Mouse (Mus musculus) granulocyte monocyte progenitor cell, adult 5-6 weeks (primary cell): Measurements from ENCODE around the gene Mslnl. TPM values are rescaled to one million over a fixed set of nuclear protein-coding genes. Genes with fewer than 3 reads are reported as not detected.
A peak's percentile ranks its signal among the peaks of the same experiment; 100 is the strongest.

Source experiments
- ATAC-seq: replicated peaks from 2 replicates; pipeline ENCODE4 v1.8.0; 2016; ENCODE audit warnings: mild to moderate bottlenecking, moderate TSS enrichment, inconsistent platforms; ENCODE audit not compliant: poor library complexity, severe bottlenecking
- total RNA-seq, 2 experiments: library from RNA; stranded (forward) in 1 of 2; stranded (reverse) in 1 of 2; fragments of 200-712, 200-1000 nt in 1 of 2; fragments of >200 nt in 1 of 2; fragmentation: Nextera tagmentation in 1 of 2; gene quantifications; 2 replicates each; pipeline ENCODE4 v1.2.3; 2014 to 2017

The Mslnl gene
- total RNA-seq, 2 experiments from 2014 or later, result not detected

- ATAC-seq, result no peak
Measured at GRCm38 (mm10) chr17:25783086-25783485, 47.2 kb downstream of the Mslnl start.

DNA sequence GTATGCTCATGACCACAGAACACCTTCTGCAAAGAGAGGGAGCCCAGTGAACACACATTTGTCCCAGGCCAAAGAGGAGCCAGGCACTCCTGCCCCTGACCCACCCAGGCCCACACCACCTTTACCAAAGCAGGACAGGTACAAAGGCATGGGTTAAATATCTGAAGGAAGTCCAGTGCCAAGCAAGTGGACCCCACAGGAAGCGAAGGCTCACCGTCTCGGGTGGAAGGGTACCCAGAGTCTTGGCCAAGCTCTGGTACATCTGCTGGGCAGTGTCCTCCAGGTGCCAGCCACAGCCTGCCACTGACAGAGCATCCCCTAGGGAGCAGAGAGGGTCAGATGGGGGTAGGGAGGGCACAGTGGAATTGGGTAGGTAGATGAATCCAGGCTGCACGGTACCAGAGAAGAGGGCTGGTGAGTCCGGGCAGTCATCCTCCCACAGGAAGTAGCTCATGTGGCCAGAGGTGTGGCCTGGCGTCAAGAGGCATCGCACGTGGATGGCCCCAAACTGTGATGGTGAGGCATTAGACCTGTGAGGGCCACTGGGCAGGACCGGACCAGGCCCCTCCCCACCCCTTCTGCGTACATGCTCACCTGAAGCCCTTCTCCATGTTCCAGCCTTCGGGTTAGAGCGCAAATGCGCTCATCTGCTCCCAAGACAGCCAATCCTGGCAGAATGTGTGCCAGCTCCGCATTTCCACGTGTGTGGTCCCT is 48.2 kb downstream of the Mslnl start:
- ATAC-seq, result no peak

DNA sequence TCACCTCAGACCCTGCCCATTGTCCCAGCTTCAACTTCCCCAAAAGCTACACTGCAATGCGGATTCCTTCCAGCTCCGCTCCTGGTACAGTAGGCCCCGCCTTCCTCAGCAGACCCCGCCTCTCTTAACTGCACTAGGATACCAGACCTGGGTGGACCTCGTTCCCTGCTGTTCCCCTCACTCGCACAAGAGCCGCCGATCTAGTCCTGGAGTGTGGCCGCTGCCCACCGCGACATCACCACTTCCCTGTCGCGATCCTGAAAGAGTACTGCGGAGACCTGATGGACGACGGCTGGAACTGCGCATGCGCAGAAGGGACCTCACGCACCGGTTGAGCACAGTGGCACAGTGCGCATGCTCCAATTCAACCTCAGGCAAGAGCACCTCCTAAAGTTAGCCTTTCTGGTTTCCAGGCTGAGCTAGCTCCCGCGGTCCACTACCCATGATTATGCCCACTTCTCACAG is 49.5 kb downstream of the Mslnl start, which contains the start of gene Haghl:
TSS of gene Haghl (minus strand) at position 393 of the 465 bp plus-strand sequence.
- ATAC-seq, result peak; percentile 87

DNA sequence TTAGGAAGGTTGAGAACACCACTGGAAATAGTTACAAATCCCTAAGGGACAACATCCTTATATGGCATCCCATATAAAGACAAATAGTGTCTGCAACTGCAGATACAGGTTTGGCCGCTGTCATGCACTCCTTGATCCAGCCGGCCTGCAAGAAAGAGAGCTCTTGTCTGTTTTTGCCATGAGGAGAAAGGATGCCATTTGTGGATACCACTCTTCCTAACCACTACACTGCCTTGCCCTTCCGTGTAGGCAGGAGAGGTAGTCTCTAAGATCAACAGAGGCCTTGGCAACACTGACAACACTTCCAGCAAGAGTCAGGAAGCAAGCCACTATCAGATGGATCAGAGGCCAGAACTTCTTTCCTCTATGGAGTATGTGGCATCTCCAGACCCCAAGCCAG is 50.4 kb downstream of the Mslnl start, which contains the start of gene Ccdc78:
TSS of gene Ccdc78 (plus strand) at position 301 of the 400 bp plus-strand sequence.
- no peak for ATAC-seq

DNA sequence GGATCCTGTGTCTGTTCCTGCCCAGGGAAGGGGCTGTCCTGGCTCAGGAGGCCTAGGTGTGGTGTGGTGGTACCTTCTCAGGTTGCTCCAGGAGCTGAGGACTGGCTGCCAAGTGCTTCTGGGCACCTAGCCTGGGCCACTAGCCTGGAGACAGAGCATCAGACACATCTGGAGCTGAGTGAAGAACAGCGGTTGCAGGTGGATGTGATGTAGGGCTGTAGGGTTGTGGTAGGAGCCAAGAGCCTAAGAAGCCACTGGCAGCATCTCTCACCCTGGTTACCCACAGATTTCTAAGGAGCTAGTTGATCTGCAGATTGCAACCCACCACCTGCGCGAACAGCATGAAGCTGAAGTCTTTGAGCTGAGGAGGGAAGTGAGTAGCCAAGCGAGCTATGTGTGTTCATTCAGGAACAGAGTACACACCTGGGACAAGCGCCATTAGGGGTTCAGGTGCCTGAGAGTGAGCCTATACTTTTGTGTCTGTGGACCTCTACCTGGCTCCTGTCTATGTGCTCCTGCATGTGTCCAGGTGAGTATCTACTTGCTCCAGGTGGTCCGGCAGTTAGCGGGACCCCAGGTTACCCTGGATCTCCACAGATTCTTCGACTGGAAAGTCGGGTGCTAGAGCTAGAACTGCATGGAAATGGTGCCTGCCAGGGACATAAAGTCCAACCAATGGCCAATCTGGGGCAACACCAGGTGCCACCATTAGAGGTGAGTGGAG is 51.1 kb downstream of the Mslnl start:
- no peak for ATAC-seq

GRCm38 (mm10) chr17:25791320-25791842 is 55.5 kb downstream of the Mslnl start:
- no peak for ATAC-seq

- ATAC-seq, result peak; percentile 63
Measured at GRCm38 (mm10) chr17:25791843-25792527, 56.1 kb downstream of the Mslnl start.

GRCm38 (mm10) chr17:25792615-25793014 is 56.8 kb downstream of the Mslnl start, which contains the start of gene Fam173a:
Fam173a (minus strand) TSS chr17:25792901.
- ATAC-seq, result peak; percentile 44

DNA sequence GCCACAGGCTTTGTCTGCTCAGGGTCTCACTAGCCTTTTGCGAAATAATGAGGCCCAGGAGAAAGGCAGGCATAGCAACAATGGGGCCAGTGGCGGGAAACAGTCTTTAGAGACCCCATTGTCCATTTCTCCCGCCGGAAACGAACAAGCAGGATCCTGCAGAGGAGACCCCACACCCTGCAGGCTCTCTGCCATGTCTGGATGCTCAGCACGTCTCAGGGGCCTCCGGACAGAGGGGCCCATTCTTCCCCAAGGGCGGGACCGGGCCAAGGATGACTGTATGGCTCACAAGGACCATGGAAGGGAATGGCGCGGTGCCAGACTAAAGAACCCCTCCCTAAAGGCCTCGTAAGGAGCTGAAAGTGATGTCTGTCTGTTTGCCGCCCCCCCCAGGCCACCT is 58.4 kb downstream of the Mslnl start:
- no peak for ATAC-seq

- no peak for ATAC-seq
Measured at GRCm38 (mm10) chr17:25794998-25795397, 59.2 kb downstream of the Mslnl start.

- no peak for ATAC-seq
Measured at GRCm38 (mm10) chr17:25795609-25796092, 59.8 kb downstream of the Mslnl start, which contains the start of gene AC134908.4. AC134908.4 (minus strand) TSS chr17:25795659.

- no peak for ATAC-seq
Measured at GRCm38 (mm10) chr17:25796211-25796771, 60.4 kb downstream of the Mslnl start.

DNA sequence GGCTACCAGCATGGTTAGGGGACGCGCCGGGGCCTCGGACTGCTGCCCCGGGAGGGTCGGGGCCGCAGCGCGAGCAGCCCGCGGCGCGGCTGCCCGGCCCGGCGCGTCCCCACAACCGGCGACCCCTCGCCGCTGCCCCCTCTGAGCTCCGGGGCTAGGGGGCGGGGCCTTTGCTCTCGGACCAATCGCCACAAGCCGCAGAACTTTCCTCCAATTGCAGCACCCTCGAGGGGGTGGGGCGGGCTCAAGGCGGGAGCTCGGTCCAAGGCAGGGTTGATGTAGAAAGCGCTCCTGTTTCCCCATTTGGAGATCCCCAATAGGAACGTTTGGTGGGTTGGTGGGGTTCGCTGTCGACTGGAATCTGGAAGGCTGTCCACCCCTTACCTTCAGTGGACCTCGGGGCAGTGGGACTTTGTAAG is 61.1 kb downstream of the Mslnl start, which contains the start of gene Metrn:
TSS of gene Metrn (minus strand) at position 186 of the 419 bp plus-strand sequence.
- ATAC-seq, result peak; percentile 83

Other genes starting within 250 kb of the Mslnl start
- gene Sstr5, start 238.8 kb upstream of the Mslnl start, total RNA-seq (2014; fragmentation: Nextera tagmentation), result not detected in 2 replicates
- not detected in 2 replicates for gene Sstr5, start 238.8 kb upstream of the Mslnl start, total RNA-seq (2017)
- gene Sox8, start 165.4 kb upstream of the Mslnl start, total RNA-seq (2014; fragmentation: Nextera tagmentation), result 1.1 TPM in 1 of 2 replicates, not detected in the other
- gene Sox8, start 165.4 kb upstream of the Mslnl start, total RNA-seq (2017), result not detected in 2 replicates
- 34.0 and 36.8 TPM in 2 replicates for gene Lmf1, start 157.0 kb upstream of the Mslnl start, total RNA-seq (2014; fragmentation: Nextera tagmentation)
- gene Lmf1, start 157.0 kb upstream of the Mslnl start, total RNA-seq (2017), result 6.9 and 10.7 TPM in 2 replicates
- not detected in 2 replicates for gene Gng13, start 18.9 kb upstream of the Mslnl start, total RNA-seq (2014; fragmentation: Nextera tagmentation)
- gene Gng13, start 18.9 kb upstream of the Mslnl start, total RNA-seq (2017), result not detected in 2 replicates
- gene Chtf18, start 8.6 kb upstream of the Mslnl start, total RNA-seq (2014; fragmentation: Nextera tagmentation), result 16.8 and 29.8 TPM in 2 replicates
- 17.0 and 22.4 TPM in 2 replicates for gene Chtf18, start 8.6 kb upstream of the Mslnl start, total RNA-seq (2017)
- gene Rpusd1, start 8.4 kb upstream of the Mslnl start, total RNA-seq (2014; fragmentation: Nextera tagmentation), result 10.9 and 15.6 TPM in 2 replicates
- 4.2 and 6.6 TPM in 2 replicates for gene Rpusd1, start 8.4 kb upstream of the Mslnl start, total RNA-seq (2017)
- gene Msln, start 18.3 kb downstream of the Mslnl start, total RNA-seq (2014; fragmentation: Nextera tagmentation), result not detected in 2 replicates
- gene Msln, start 18.3 kb downstream of the Mslnl start, total RNA-seq (2017), result not detected in 2 replicates
- 22.8 and 23.5 TPM in 2 replicates for gene Narfl, start 37.7 kb downstream of the Mslnl start, total RNA-seq (2014; fragmentation: Nextera tagmentation)
- gene Narfl, start 37.7 kb downstream of the Mslnl start, total RNA-seq (2017), result 15.0 and 17.4 TPM in 2 replicates
- gene Haghl, start 49.6 kb downstream of the Mslnl start, total RNA-seq (2014; fragmentation: Nextera tagmentation), result 24.1 and 27.6 TPM in 2 replicates
- 13.8 and 19.4 TPM in 2 replicates for gene Haghl, start 49.6 kb downstream of the Mslnl start, total RNA-seq (2017)
- gene Ccdc78, start 50.5 kb downstream of the Mslnl start, total RNA-seq (2014; fragmentation: Nextera tagmentation), result 0.45 TPM in 1 of 2 replicates, not detected in the other
- 0.52 TPM in 1 of 2 replicates, not detected in the other for gene Ccdc78, start 50.5 kb downstream of the Mslnl start, total RNA-seq (2017)
- 85.3 and 92.7 TPM in 2 replicates for gene Fam173a, start 56.9 kb downstream of the Mslnl start, total RNA-seq (2014; fragmentation: Nextera tagmentation)
- gene Fam173a, start 56.9 kb downstream of the Mslnl start, total RNA-seq (2017), result 31.9 and 43.1 TPM in 2 replicates
- not detected in 2 replicates for gene AC134908.4, start 59.6 kb downstream of the Mslnl start, total RNA-seq (2014; fragmentation: Nextera tagmentation)
- gene AC134908.4, start 59.6 kb downstream of the Mslnl start, total RNA-seq (2017), result not detected in 2 replicates
- 15.8 and 23.3 TPM in 2 replicates for gene Metrn, start 61.1 kb downstream of the Mslnl start, total RNA-seq (2014; fragmentation: Nextera tagmentation)
- gene Metrn, start 61.1 kb downstream of the Mslnl start, total RNA-seq (2017), result 33.5 and 64.4 TPM in 2 replicates
- gene Fbxl16, start 73.0 kb downstream of the Mslnl start, total RNA-seq (2014; fragmentation: Nextera tagmentation), result not detected in 2 replicates
- not detected in 2 replicates for gene Fbxl16, start 73.0 kb downstream of the Mslnl start, total RNA-seq (2017)
- 12.5 and 16.9 TPM in 2 replicates for gene Wdr24, start 87.6 kb downstream of the Mslnl start, total RNA-seq (2014; fragmentation: Nextera tagmentation)
- 14.8 and 19.3 TPM in 2 replicates for gene Wdr24, start 87.6 kb downstream of the Mslnl start, total RNA-seq (2017)
- gene Jmjd8, start 92.8 kb downstream of the Mslnl start, total RNA-seq (2014; fragmentation: Nextera tagmentation), result 19.5 and 23.1 TPM in 2 replicates
- gene Jmjd8, start 92.8 kb downstream of the Mslnl start, total RNA-seq (2017), result 15.2 and 23.4 TPM in 2 replicates
- gene Stub1, start 97.4 kb downstream of the Mslnl start, total RNA-seq (2014; fragmentation: Nextera tagmentation), result 112 and 131 TPM in 2 replicates
- gene Stub1, start 97.4 kb downstream of the Mslnl start, total RNA-seq (2017), result 99.3 and 101 TPM in 2 replicates
- gene Rhbdl1, start 101.3 kb downstream of the Mslnl start, total RNA-seq (2014; fragmentation: Nextera tagmentation), result 1.1 and 3.0 TPM in 2 replicates
- gene Rhbdl1, start 101.3 kb downstream of the Mslnl start, total RNA-seq (2017), result not detected in 2 replicates
- 1.2 TPM in 1 of 2 replicates, not detected in the other for gene Gm20683, start 105.7 kb downstream of the Mslnl start, total RNA-seq (2014; fragmentation: Nextera tagmentation)
- gene Gm20683, start 105.7 kb downstream of the Mslnl start, total RNA-seq (2017), result 0.41 and 1.2 TPM in 2 replicates
- gene Rhot2, start 108.8 kb downstream of the Mslnl start, total RNA-seq (2014; fragmentation: Nextera tagmentation), result 28.3 and 35.5 TPM in 2 replicates
- 11.9 and 17.8 TPM in 2 replicates for gene Rhot2, start 108.8 kb downstream of the Mslnl start, total RNA-seq (2017)
- 64.7 and 66.9 TPM in 2 replicates for gene Wdr90, start 125.5 kb downstream of the Mslnl start, total RNA-seq (2014; fragmentation: Nextera tagmentation)
- 11.8 and 15.0 TPM in 2 replicates for gene Wdr90, start 125.5 kb downstream of the Mslnl start, total RNA-seq (2017)
- 30.4 and 58.6 TPM in 2 replicates for gene Mcrip2, start 132.7 kb downstream of the Mslnl start, total RNA-seq (2014; fragmentation: Nextera tagmentation)
- 11.2 and 25.8 TPM in 2 replicates for gene Mcrip2, start 132.7 kb downstream of the Mslnl start, total RNA-seq (2017)
- gene Mettl26, start 139.0 kb downstream of the Mslnl start, total RNA-seq (2014; fragmentation: Nextera tagmentation), result 23.4 and 27.7 TPM in 2 replicates
- 9.7 and 15.2 TPM in 2 replicates for gene Mettl26, start 139.0 kb downstream of the Mslnl start, total RNA-seq (2017)
- 2.1 TPM in 1 of 2 replicates, not detected in the other for gene Wfikkn1, start 144.8 kb downstream of the Mslnl start, total RNA-seq (2014; fragmentation: Nextera tagmentation)
- 1.1 and 1.3 TPM in 2 replicates for gene Wfikkn1, start 144.8 kb downstream of the Mslnl start, total RNA-seq (2017)
- gene Rab40c, start 183.7 kb downstream of the Mslnl start, total RNA-seq (2014; fragmentation: Nextera tagmentation), result 9.4 and 15.9 TPM in 2 replicates
- 7.2 and 11.8 TPM in 2 replicates for gene Rab40c, start 183.7 kb downstream of the Mslnl start, total RNA-seq (2017)
- 63.5 and 87.9 TPM in 2 replicates for gene Pigq, start 208.9 kb downstream of the Mslnl start, total RNA-seq (2014; fragmentation: Nextera tagmentation)
- gene Pigq, start 208.9 kb downstream of the Mslnl start, total RNA-seq (2017), result 32.4 and 37.1 TPM in 2 replicates
- gene Nhlrc4, start 208.9 kb downstream of the Mslnl start, total RNA-seq (2014; fragmentation: Nextera tagmentation), result not detected in 2 replicates
- gene Nhlrc4, start 208.9 kb downstream of the Mslnl start, total RNA-seq (2017), result not detected in 2 replicates
- not detected in 2 replicates for gene A930017K11Rik, start 216.5 kb downstream of the Mslnl start, total RNA-seq (2014; fragmentation: Nextera tagmentation)
- not detected in 2 replicates for gene A930017K11Rik, start 216.5 kb downstream of the Mslnl start, total RNA-seq (2017)
- 12.5 and 16.4 TPM in 2 replicates for gene Capn15, start 249.8 kb downstream of the Mslnl start, total RNA-seq (2014; fragmentation: Nextera tagmentation)
- 3.2 and 5.3 TPM in 2 replicates for gene Capn15, start 249.8 kb downstream of the Mslnl start, total RNA-seq (2017)